Mouse (Mus musculus) hindbrain, embryonic 15.5 days (tissue): ENCODE results near the gene Arhgdig. TPM values are rescaled to one million over a fixed set of nuclear protein-coding genes. Genes with fewer than 3 reads are reported as not detected.

Source experiments
- ATAC-seq: fragments of 200-750 bp; cut with Nextera tagmentation; 2 replicates; pipeline ENCODE4 v1.8.0; 2017; ENCODE audit warnings: low read depth, moderate number of reproducible peaks, moderate TSS enrichment; ENCODE audit not compliant: low FRiP score
- H3K27ac ChIP-seq: fragments of 300-500 bp; sonication (generic); replicated peaks from 2 replicates; pipeline ENCODE4 v1.5.1; 2015; ENCODE audit warnings: mild to moderate bottlenecking, inconsistent platforms
- H3K27me3 ChIP-seq: fragments of 300-500 bp; sonication (generic); 2 replicates; pipeline ENCODE4 v1.6.1; 2015; ENCODE audit warnings: control low read depth, inconsistent platforms
- H3K36me3 ChIP-seq: fragments of 300-500 bp; sonication (generic); 2 replicates; pipeline ENCODE4 v1.6.1; 2015; ENCODE audit warnings: control low read depth, inconsistent platforms
- H3K4me1 ChIP-seq: fragments of 300-500 bp; sonication (generic); replicated peaks from 2 replicates; pipeline ENCODE4 v1.6.1; 2015; ENCODE audit warnings: control low read depth, inconsistent platforms
- H3K4me2 ChIP-seq: fragments of 300-500 bp; sonication (generic); 2 replicates; pipeline ENCODE4 v1.6.1; 2015; ENCODE audit warnings: moderate library complexity, mild to moderate bottlenecking, inconsistent platforms
- H3K4me3 ChIP-seq: fragments of 300-500 bp; sonication (generic); 2 replicates; pipeline ENCODE4 v1.5.1; 2015; ENCODE audit warnings: mild to moderate bottlenecking, inconsistent platforms
- H3K9ac ChIP-seq: fragments of 300-500 bp; sonication (generic); 2 replicates; pipeline ENCODE4 v1.6.1; 2015; ENCODE audit warnings: inconsistent platforms
- H3K9me3 ChIP-seq: fragments of 300-500 bp; sonication (generic); 2 replicates; pipeline ENCODE4 v1.6.1; 2016; ENCODE audit warnings: control low read depth, inconsistent platforms
- WGBS: fragments of 180-500 bp; shearing (Covaris S2); methylation state at CpG from one replicate; pipeline ENCODE4 v1.1.7; 2015; 5-methylcytosine and 5-hydroxymethylcytosine counted together
- polyA plus RNA-seq: library from polyadenylated mRNA; unstranded; fragments of >200 nt; fragmentation: Nextera tagmentation; extraction: Ambion mirVana; gene quantifications from 2 replicates; pipeline ENCODE4 v1.2.1, GENCODE M21; 2015

Arhgdig gene
- polyA plus RNA-seq: 193 and 206 TPM in 2 replicates

DNA sequence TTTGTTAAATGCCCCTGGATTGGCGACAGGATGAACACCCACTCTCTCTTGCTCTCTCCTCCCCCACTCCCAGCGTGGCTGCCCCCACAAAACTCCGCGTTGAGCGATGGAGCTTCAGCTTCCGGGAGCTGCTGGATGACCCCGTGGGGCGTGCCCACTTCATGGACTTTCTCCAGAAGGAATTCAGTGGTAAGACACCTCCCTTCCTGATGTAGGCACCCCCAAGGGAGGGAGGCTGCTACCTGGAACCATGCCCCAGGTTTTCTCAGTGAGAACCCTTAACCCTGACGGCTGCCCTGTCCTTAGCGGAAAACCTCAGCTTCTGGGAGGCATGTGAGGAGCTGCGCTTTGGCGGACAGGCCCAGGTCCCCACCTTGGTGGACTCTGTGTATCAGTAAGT, at the start of gene Arhgdig:
Gene Arhgdig, minus strand, starts transcription at position 101 of the 400 bp plus-strand sequence.
- 90% methylated on average over 12 of the region's 12 CpGs for WGBS
- no peak for ATAC-seq
- no peaks in the 10 kb centered on the region for H3K9me3 ChIP-seq
- no peak within 1 kb of the TSS for H3K4me2 ChIP-seq
- H3K4me3 ChIP-seq: no peak within 1 kb of the TSS
- no peaks in the 10 kb centered on the region for H3K36me3 ChIP-seq
- H3K9ac ChIP-seq: no peak within 1 kb of the TSS
- no peak within 1 kb of the TSS for H3K27ac ChIP-seq
- H3K4me1 ChIP-seq: peaks cover 11% of the 10 kb centered on the region
- peaks cover 26% of the 10 kb centered on the region for H3K27me3 ChIP-seq

DNA sequence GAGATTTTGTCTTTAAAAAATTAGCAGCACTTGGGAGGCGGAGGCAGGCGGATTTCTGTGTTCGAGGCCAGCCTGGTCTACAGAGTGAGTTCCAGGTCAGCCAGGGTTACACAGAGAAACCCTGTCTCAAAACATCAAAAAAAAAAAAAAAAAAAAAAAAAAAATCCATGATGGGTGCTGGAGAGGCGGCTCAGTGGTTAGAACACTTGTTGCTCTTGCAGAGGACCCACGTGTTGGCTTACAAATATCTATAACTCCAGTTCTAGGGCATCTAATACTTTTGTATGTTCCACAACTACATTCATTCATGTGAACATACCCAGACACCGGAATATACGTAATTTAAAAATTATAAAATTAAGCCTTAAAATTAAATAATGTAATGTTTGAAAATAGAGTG, 47.7 kb upstream of the Arhgdig start:
- Histone ChIP-seq H3K27ac (no peak overlapping the region), H3K4me2 (no peak overlapping the region), H3K4me1 (peaks cover 13% of the 10 kb centered on the region), H3K9me3 (no peaks in the 10 kb centered on the region), H3K9ac (no peak overlapping the region), H3K4me3 (no peak overlapping the region), H3K27me3 (no peaks in the 10 kb centered on the region), H3K36me3 (peaks cover 42% of the 10 kb centered on the region)
- 97% methylated on average over 7 of the region's 7 CpGs for WGBS
- no peak for ATAC-seq

DNA sequence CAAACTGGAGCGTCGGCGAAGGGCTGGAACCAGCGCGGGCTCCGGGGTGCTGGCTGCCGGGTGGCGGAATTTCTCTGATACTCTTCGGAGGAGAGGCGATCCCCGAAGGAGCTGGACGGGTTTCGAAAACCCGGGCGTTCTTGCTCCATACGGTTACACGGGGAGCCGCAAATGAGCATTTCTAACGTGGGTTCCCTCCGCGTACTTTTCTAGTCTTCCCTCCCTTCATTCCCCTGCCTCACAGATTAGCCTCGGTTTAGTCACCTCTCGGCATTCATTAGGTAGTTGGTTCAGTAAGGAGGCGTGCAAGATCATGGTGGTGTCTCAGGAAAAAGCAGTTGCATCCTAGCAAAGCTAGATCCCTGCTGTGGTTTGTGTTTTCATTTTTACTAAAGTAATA, 45.8 kb upstream of the Arhgdig start:
- WGBS: 0% methylated on average over 24 of the region's 24 CpGs
- Histone ChIP-seq H3K4me2 (peak overlapping the region; percentile 75), H3K36me3 (peaks cover 24% of the 10 kb centered on the region), H3K27ac (peak overlapping the region; percentile 99), H3K4me1 (peaks cover 13% of the 10 kb centered on the region), H3K9me3 (no peaks in the 10 kb centered on the region), H3K27me3 (no peaks in the 10 kb centered on the region), H3K9ac (peak overlapping the region; percentile 96), H3K4me3 (peak overlapping the region; percentile 96)
- ATAC-seq: no peak

DNA sequence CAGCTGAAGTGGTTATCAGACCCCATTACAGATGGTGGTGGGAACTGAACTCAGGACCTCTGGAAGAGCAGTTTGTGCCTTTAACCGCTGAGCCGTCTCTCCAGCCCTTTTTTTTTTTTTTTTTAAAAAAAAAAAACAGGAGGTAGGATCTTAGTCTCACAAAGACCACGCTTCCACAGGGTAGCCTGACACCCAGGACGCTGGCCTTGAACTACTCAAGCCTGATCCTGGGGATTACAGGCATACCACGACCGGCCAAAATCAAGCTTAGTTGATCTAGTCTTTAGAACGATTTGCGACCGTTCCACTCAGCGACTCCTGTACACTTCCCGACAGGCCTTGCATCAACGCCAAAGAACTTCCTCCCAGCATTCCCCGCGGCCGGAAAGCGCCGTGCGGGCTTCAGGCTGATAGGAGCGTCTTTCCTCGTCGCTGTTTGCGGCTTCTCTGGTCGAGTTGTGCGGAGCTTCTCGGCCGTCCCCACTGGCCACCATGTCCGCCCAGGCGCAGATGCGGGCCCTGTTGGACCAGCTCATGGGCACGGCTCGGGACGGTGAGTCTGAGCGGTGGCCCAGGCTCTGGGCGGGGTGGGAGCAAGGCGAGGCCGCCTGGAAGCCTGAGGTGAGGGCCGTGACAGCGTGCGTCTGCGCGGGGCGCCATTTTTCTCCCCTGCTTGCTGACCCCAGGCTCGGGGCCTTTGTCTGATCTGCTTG, 45.1 kb upstream of the Arhgdig start, which contains the start of gene Luc7l:
Gene Luc7l, plus strand, starts transcription at position 358 of the 713 bp plus-strand sequence.
- Histone ChIP-seq H3K4me3 (peak within 1 kb of the TSS; percentile 96), H3K36me3 (peaks cover 17% of the 10 kb centered on the region), H3K9me3 (no peaks in the 10 kb centered on the region), H3K27me3 (no peaks in the 10 kb centered on the region), H3K4me1 (peaks cover 13% of the 10 kb centered on the region), H3K27ac (peak within 1 kb of the TSS; percentile 99), H3K4me2 (peak within 1 kb of the TSS; percentile 75), H3K9ac (peak within 1 kb of the TSS; percentile 96)
- peak; percentile 96 for ATAC-seq
- under 1% methylated on average over 43 of the region's 43 CpGs for WGBS

DNA sequence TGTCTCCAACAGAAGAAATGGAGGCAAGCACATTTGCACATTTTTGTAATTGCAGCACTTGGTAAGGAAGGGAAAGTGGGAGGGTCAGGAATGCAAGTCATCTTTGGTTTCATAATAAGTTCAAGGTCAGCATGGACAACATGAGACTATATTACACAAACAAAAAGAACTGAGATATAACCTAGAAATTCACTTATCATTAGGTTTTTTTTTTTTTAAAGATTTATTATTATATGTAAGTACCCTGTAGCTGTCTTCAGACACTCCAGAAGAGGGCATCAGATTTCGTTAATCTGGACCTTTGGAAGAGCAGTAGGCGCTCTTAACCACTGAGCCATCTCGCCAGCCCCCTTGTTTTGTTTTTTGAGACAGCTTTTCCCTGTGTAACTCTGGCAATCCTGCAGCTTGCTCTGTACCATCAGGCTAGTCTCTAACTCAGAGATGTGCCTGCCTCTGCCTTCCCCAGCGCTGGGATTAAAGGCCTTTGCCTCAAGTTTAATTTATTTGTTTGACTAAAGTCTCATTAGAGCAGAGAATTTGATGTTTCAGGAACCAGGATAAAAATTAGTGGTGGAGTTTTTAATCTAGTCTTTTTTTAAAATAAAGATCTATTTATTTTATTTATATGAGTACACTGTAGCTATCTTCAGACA, 44.4 kb upstream of the Arhgdig start:
- ATAC-seq: no peak
- 57% methylated on average over 4 of the region's 4 CpGs for WGBS

DNA sequence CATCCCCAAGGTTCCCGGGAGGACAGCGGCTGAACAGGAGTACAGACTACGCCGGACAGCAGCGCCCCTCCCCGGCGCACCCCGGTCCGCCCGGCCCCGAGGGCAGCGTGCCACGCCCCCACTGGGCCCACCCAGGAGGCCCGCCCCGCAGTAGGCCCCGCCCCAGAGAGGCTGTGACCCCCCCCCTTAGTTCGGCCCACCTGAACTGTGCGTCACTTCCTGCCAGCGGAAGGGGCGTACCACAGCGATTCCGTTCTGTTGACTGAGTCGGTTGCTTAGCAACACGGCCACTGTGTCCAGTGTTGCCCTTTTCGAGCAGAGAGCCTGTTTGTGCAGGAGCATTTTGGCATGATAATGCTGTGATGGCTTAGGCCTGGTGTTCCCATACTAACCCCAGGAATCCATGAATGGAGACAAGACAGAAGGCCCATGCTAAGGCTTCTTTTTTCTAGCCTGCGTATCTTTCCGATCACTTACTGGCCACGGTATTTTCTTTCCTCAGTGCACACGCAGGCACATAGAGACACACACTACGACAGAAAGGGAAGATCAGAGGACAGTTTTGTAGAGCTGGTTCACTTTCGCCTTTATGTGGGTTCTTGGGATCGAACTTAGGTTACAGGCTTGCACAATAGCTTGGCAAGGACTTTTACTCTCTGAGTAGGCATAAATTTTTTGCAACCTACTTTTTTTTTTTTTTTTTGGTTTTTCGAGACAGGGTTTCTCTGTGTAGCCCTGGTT, 36.7 kb upstream of the Arhgdig start, which contains the start of gene Fam234a:
Gene Fam234a, minus strand, starts transcription at position 142 of the 741 bp plus-strand sequence.
- Histone ChIP-seq H3K4me1 (peaks cover 22% of the 10 kb centered on the region), H3K27me3 (no peaks in the 10 kb centered on the region), H3K4me2 (peak within 1 kb of the TSS; percentile 84), H3K4me3 (peak within 1 kb of the TSS; percentile 67), H3K36me3 (no peaks in the 10 kb centered on the region), H3K9me3 (no peaks in the 10 kb centered on the region), H3K27ac (peak within 1 kb of the TSS; percentile 86), H3K9ac (peak within 1 kb of the TSS; percentile 67)
- ATAC-seq: peak; percentile 97
- 5% methylated on average over 33 of the region's 33 CpGs for WGBS

More for the DNA sequence above, 44.4 kb upstream of the Arhgdig start:
- Histone ChIP-seq H3K4me1 (peaks cover 13% of the 10 kb centered on the region), H3K9ac (0 out of 2 replicates have a peak overlapping the region, but pooled peaks have one; percentile 96), H3K27ac (peak overlapping the region; percentile 99), H3K4me3 (peak overlapping the region; percentile 96), H3K36me3 (peaks cover 11% of the 10 kb centered on the region), H3K4me2 (peak overlapping the region; percentile 75), H3K9me3 (no peaks in the 10 kb centered on the region), H3K27me3 (no peaks in the 10 kb centered on the region)

DNA sequence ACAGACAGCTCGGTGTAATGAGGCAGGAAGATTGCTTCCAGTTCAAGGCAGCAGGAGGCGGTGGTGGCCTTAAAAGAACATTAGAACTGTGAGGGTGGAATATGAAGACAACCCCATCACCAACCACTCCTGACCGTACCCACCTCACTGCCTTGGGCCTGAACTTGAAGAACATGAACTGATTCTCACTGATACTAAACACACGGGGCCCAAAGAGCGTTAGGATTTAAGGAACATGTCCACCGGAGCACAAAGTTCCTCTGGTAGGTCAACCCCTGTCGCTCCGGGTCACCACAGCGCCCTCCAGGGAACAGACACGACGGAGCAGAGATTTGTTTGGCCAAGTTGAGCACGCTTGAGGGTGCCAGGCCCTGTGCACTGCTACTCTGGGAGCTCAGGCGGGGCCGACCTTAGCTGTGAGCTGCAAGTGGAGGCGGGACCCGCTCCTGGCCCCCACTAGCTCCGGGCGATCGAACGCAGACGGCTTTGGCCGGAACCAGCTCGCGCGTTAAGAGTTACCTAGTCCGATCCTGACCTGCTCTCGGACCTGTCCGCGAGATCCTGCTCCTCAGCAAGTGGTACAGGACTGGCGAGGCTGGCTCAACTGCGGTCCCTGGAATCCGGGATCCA, 36.0 kb upstream of the Arhgdig start:
- H3K9ac ChIP-seq: peak overlapping the region; percentile 67
- WGBS: under 1% methylated on average over 32 of the region's 32 CpGs
- peak overlapping the region; percentile 86 for H3K27ac ChIP-seq

DNA sequence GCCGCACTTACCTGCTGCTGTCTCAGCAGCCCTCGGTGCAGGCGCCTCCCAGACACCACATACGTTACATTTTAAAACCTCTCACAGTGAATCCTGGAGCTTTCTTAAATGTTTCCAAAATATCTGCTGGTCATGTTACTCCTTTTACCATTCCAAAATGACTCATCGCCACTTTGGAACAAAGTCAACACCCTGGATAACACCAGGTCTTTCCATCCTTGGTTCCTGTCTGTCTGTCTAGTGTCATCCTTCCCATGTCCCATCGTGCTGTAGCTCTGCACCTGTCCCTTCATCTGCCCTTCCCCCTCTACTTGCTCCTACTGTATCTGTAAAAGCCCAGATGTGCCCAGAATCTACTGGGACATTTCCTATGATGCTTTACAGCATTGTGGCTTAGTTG, 33.4 kb upstream of the Arhgdig start:
- no peak for ATAC-seq
- no peak overlapping the region for H3K4me3 ChIP-seq
- no peaks in the 10 kb centered on the region for H3K9me3 ChIP-seq
- H3K36me3 ChIP-seq: no peaks in the 10 kb centered on the region
- no peaks in the 10 kb centered on the region for H3K27me3 ChIP-seq
- H3K9ac ChIP-seq: no peak overlapping the region
- peaks cover 22% of the 10 kb centered on the region for H3K4me1 ChIP-seq
- H3K27ac ChIP-seq: no peak overlapping the region
- no peak overlapping the region for H3K4me2 ChIP-seq
- 85% methylated on average over 6 of the region's 6 CpGs for WGBS

More for the DNA sequence above, 36.0 kb upstream of the Arhgdig start:
- peaks cover 22% of the 10 kb centered on the region for H3K4me1 ChIP-seq
- peak; percentile 19 for ATAC-seq
- peak overlapping the region; percentile 84 for H3K4me2 ChIP-seq
- no peaks in the 10 kb centered on the region for H3K27me3 ChIP-seq
- H3K4me3 ChIP-seq: peak overlapping the region; percentile 67
- no peaks in the 10 kb centered on the region for H3K9me3 ChIP-seq
- no peaks in the 10 kb centered on the region for H3K36me3 ChIP-seq

DNA sequence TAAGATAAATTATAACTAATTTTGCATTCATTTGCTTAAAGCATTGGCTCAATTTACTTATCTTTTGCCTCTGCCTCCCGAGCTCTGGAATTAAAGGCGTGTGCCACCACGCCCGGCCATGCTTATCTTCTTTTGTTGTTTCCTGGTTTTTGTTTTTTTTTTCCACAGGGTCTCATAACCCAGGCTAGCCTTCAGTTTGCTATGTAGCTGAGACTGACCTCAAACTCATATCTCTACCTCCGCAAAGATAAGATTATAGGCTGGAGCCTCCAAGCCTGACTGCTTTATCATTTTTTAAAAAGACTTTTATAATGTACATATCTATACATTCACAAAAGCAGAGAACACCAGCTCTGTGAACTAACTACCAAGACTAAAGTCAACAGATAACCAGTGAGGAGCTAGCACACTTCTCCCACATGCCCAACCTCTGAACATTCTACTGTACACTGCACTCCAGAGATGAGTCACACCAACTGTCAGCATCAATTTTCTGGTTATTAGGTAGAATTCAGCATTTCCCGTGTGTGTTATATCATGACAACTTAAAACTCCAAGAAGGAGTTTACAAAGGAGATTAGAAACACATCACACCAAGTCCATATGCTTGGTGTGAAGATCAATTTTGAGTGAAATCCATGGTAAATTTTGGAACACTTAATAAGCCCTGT, 32.7 kb upstream of the Arhgdig start:
- H3K27ac ChIP-seq: no peak overlapping the region
- H3K9ac ChIP-seq: no peak overlapping the region
- no peak overlapping the region for H3K4me3 ChIP-seq
- ATAC-seq: no peak
- no peak overlapping the region for H3K4me2 ChIP-seq
- no peaks in the 10 kb centered on the region for H3K36me3 ChIP-seq
- H3K9me3 ChIP-seq: no peaks in the 10 kb centered on the region
- peaks cover 27% of the 10 kb centered on the region for H3K4me1 ChIP-seq
- no peaks in the 10 kb centered on the region for H3K27me3 ChIP-seq
- WGBS: 89% methylated on average over 6 of the region's 6 CpGs

DNA sequence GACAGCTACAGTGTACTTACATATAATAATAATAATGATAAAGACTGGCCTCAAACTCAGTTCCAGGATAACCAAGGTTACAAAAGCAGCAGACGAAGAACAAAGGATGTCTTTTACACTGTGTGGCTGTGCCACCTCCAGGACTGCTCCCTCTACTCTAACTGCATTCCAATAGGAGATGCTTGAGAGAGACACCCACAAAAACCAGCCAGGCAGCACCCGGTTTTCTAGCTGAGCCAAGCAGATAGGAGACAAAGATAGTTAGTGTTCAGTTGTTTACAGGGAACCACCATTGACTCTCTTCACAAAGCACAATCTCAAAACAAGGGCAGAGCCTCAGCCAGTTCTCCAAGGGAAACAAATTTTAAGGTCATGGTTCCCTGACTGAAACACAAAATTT, 32.0 kb upstream of the Arhgdig start:
- Histone ChIP-seq H3K36me3 (no peaks in the 10 kb centered on the region), H3K9me3 (no peaks in the 10 kb centered on the region), H3K9ac (no peak overlapping the region), H3K4me3 (no peak overlapping the region), H3K4me1 (peaks cover 28% of the 10 kb centered on the region), H3K27ac (no peak overlapping the region), H3K27me3 (no peaks in the 10 kb centered on the region), H3K4me2 (no peak overlapping the region)
- 72% methylated on average over 2 of the region's 2 CpGs for WGBS
- ATAC-seq: no peak

DNA sequence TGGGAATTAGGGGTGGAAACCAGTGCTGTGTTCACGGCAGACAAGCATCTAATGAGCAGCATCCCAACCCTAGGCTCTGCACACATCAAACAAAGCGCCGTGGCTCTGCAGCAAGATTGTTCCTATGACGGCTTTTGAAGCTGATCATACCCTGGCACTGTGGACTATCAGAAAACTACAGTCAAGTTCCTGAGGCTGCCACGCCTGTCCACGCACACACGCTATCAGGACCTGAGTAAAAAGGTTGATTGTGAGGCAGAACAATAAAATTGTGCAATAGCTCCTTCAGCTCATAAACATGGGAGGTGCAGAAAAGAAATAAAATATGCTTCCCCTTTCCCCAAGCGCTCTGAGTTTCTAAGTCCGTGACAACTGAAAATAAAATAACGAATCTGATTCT, 30.1 kb upstream of the Arhgdig start:
- no peak for ATAC-seq
- Histone ChIP-seq H3K4me2 (no peak overlapping the region), H3K9ac (no peak overlapping the region), H3K4me1 (peaks cover 16% of the 10 kb centered on the region), H3K27me3 (no peaks in the 10 kb centered on the region), H3K9me3 (no peaks in the 10 kb centered on the region), H3K27ac (no peak overlapping the region), H3K4me3 (no peak overlapping the region), H3K36me3 (no peaks in the 10 kb centered on the region)
- WGBS: 89% methylated on average over 10 of the region's 10 CpGs
